Mouse (Mus musculus) gastrocnemius, adult 8-10 months (tissue): ENCODE data around the gene Cd7. TPM values are rescaled to one million over a fixed set of nuclear protein-coding genes. Genes with fewer than 3 reads are reported as not detected.
A peak's percentile ranks its signal among the peaks of the same experiment; 100 is the strongest.

ENCODE experiments used
- DNase-seq, 2 experiments: peaks; one replicate each; pipeline ENCODE4 v3.0.0; 2022; ENCODE audit warnings: low spot score in 2 of 2
- total RNA-seq, 4 experiments: library from RNA; stranded (reverse); gene quantifications; 2 replicates each; pipeline ENCODE4 v1.2.4; 2022

The Cd7 gene
- total RNA-seq, 4 experiments from 2014 or later, result not detected

- DNase-seq, result peak; percentile 99
Observed at GRCm38 (mm10) chr11:120990951-120991526, 48.2 kb downstream of the Cd7 start, which contains the start of gene Csnk1d. TSS of gene Csnk1d (minus strand) at chr11:120991330.

- peak in 1 of 2 experiments; percentile 41 for DNase-seq
Observed at GRCm38 (mm10) chr11:120990126-120990781, 49.0 kb downstream of the Cd7 start.

- no peak for DNase-seq
Observed at GRCm38 (mm10) chr11:120989523-120989922, 49.7 kb downstream of the Cd7 start.

DNA sequence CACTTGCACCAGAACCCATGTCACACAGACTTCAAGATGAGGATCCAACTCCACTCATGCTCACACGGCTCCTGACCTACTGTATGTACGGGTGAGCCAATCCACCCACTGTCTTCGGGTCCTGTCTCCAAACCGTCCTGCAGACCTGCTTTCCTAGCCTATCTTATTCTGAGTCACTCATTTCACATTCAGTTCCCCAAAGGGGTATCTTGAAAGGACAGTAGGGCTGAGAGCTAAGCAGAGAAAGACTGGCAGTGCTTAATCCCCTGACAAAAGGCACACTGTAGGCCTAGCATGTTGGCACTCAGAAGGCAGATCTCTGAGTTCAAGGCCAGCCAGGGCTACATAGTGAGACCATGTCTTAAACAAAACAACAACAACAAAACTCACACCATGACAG, 50.8 kb downstream of the Cd7 start:
- no peak for DNase-seq

- DNase-seq, result no peak
Observed at GRCm38 (mm10) chr11:120987608-120988007, 51.6 kb downstream of the Cd7 start.

Other genes with a start within 250 kb of the Cd7 start
- gene Dus1l, start 243.0 kb downstream of the Cd7 start, total RNA-seq, result 10 to 100 TPM; 29.0 to 36.8 (median 35.0) TPM
- gene Fasn, start 214.9 kb downstream of the Cd7 start, total RNA-seq, result 10 to 100 TPM in 2 of 4 experiments, 1 to 10 TPM in 2; 8.4 to 12.2 (median 9.4) TPM
- 1 to 10 TPM; 2.3 to 5.4 (median 3.6) TPM for gene Ccdc57, start 106.5 kb downstream of the Cd7 start, total RNA-seq
- gene Slc16a3, start 90.9 kb downstream of the Cd7 start, total RNA-seq, result 100 to 1,000 TPM; 268 to 367 (median 304) TPM
- gene Csnk1d, start 48.1 kb downstream of the Cd7 start, total RNA-seq, result 10 to 100 TPM; 50.9 to 64.8 (median 53.1) TPM
- not detected for gene Sectm1b, start 24.2 kb upstream of the Cd7 start, total RNA-seq
- gene Sectm1a, start 41.8 kb upstream of the Cd7 start, total RNA-seq, result not detected
- not detected for gene Tex19.2, start 79.3 kb upstream of the Cd7 start, total RNA-seq
- not detected for gene Tex19.1, start 106.7 kb upstream of the Cd7 start, total RNA-seq
- gene Uts2r, start 120.9 kb upstream of the Cd7 start, total RNA-seq, result 1 to 10 TPM; 1.1 to 1.5 (median 1.3) TPM
- gene Hexdc, start 165.0 kb upstream of the Cd7 start, total RNA-seq, result 1 to 10 TPM; 7.2 to 9.4 (median 8.7) TPM
- 10 to 100 TPM; 10.2 to 13.4 (median 10.9) TPM for gene Ogfod3, start 165.3 kb upstream of the Cd7 start, total RNA-seq
- 1 to 10 TPM; 2.8 to 3.8 (median 3.6) TPM for gene Cybc1, start 189.9 kb upstream of the Cd7 start, total RNA-seq
- gene Narf, start 197.8 kb upstream of the Cd7 start, total RNA-seq, result 100 to 1,000 TPM in 3 of 4 experiments, 10 to 100 TPM in 1; 92.0 to 138 (median 119) TPM
- 10 to 100 TPM; 26.8 to 32.9 (median 28.0) TPM for gene Foxk2, start 220.6 kb upstream of the Cd7 start, total RNA-seq